Mouse (Mus musculus) bone marrow, adult 2 months (tissue): Measurements from ENCODE around the gene Krtap29-1.

Experiments
- CTCF ChIP-seq: fragments of 200-500 bp; IDR thresholded peaks from 2 replicates; pipeline ENCODE4 v1.5.1; 2011; ENCODE audit warnings: low read length, control low read depth; ENCODE audit not compliant: control insufficient read depth, insufficient read depth
- POLR2A ChIP-seq: fragments of 200-500 bp; IDR thresholded peaks from 2 replicates; pipeline ENCODE4 v1.6.1; 2011; ENCODE audit warnings: low read depth, mild to moderate bottlenecking, control low read depth, low read length, borderline replicate concordance; ENCODE audit not compliant: control insufficient read depth

- TF ChIP-seq POLR2A (no peak), CTCF (no peak)
Measured at GRCm38 (mm10) chr11:99937751-99938264, 41.0 kb downstream of the Krtap29-1 start.
